Mouse (Mus musculus): Measurements from ENCODE around the gene Trmt1.

The Trmt1 gene

GRCm38 (mm10) chr8:84733959-84734358 is 47.9 kb downstream of the Trmt1 start:
- no peak for DNase-seq

DNA sequence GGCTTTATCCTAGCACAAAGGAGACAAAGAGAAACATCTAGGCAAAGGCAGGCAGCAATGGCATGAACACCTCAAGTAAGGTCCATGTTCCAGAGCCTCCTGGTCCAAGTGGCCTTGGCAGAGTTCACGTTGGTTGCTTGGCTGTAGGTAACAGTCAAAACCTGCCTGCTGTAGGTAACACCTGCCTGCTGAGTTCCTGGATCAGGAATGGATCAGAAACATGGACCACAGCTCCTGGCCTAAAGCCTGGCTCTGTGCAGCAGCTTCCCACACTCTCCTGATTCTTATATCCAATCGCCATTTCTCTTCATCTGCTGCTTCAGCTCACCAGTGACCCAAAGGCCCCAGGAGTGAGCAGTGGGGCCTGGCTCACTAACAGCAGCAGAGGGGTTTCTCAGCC is 48.6 kb downstream of the Trmt1 start:
- no peak for DNase-seq

- DNase-seq: no peak
Observed at GRCm38 (mm10) chr8:84735597-84735996, 49.5 kb downstream of the Trmt1 start.

GRCm38 (mm10) chr8:84736521-84736920 is 50.4 kb downstream of the Trmt1 start:
- DNase-seq: no peak

DNA sequence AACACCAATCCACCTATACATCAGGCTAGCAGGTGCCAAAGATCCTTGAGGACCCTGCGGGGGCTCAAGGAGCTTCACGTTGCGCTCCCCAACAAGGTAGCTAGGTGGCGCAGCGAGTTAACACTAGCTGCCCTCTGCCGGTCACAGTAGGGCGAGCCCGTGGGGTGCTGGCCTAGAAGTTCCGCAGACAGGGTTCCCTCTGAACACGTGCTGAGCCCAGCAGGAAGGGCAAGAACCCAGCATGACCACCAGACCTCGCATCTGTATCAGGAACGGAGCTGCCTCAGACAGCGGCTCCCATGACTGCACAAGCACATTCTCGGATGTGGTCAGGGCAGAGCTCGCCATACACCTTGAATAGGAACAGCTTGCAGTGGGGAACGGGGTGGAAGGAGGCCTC is 51.5 kb downstream of the Trmt1 start:
- peak; percentile 74 to 82 for DNase-seq

DNA sequence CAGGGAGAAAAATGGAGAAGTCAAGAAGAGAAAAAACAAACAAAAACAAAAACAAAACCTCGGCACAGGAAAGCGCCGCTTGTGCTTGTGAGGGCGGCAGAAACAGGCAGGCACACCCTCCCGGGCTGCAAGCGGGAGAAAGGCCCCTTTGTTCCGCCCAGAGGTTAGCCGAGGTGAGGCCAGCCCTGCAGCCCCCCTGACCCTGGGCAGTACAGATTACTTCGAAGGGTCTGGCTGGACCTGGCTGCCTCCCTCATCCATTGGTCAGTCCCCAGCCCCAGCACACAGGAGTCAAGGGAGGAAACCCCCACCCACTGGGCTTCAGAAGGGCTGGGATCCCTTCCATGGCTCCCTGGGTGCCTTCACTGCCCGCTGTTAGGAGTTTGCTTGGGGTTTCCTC is 52.2 kb downstream of the Trmt1 start:
- DNase-seq: no peak

GRCm38 (mm10) chr8:84738715-84739400 is 52.8 kb downstream of the Trmt1 start:
- DNase-seq: no peak

DNA sequence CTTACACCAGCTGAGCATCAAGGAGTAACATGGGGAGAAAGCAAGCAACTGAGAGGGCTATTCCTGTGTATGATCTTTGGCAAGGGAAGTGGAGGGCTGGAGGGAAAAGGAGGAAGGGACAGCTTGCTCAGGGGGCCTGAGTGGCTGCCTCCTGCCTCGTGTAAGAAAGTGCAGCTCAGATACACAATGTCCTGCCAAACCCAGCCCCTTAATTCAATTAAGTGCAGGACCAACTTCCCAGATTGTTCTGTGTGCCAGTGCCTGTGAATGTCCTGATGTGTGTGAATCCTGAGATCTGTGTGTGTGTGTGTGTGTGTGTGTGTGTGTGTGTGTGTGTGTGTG is 53.3 kb downstream of the Trmt1 start:
- no peak for DNase-seq

- DNase-seq: no peak
Observed at GRCm38 (mm10) chr8:84740895-84741843, 55.1 kb downstream of the Trmt1 start.

GRCm38 (mm10) chr8:84742171-84743053 is 56.3 kb downstream of the Trmt1 start:
- DNase-seq: no peak

- DNase-seq: no peak
Observed at GRCm38 (mm10) chr8:84743054-84743415, 56.9 kb downstream of the Trmt1 start.

- DNase-seq: peak; percentile 62 to 63
Observed at GRCm38 (mm10) chr8:84743517-84744420, 57.7 kb downstream of the Trmt1 start.

- no peak for DNase-seq
Observed at GRCm38 (mm10) chr8:84745032-84745925, 59.2 kb downstream of the Trmt1 start.
